Mouse (Mus musculus): Measurements from ENCODE around the gene Ago4. TPM values are rescaled to one million over a fixed set of nuclear protein-coding genes. Genes with fewer than 3 reads are reported as not detected.

Ago4 gene
- 0.23 and 0.37 TPM in 2 replicates for polyA plus RNA-seq (2016; fragmentation: Nextera tagmentation; extraction: Ambion mirVana)

DNA sequence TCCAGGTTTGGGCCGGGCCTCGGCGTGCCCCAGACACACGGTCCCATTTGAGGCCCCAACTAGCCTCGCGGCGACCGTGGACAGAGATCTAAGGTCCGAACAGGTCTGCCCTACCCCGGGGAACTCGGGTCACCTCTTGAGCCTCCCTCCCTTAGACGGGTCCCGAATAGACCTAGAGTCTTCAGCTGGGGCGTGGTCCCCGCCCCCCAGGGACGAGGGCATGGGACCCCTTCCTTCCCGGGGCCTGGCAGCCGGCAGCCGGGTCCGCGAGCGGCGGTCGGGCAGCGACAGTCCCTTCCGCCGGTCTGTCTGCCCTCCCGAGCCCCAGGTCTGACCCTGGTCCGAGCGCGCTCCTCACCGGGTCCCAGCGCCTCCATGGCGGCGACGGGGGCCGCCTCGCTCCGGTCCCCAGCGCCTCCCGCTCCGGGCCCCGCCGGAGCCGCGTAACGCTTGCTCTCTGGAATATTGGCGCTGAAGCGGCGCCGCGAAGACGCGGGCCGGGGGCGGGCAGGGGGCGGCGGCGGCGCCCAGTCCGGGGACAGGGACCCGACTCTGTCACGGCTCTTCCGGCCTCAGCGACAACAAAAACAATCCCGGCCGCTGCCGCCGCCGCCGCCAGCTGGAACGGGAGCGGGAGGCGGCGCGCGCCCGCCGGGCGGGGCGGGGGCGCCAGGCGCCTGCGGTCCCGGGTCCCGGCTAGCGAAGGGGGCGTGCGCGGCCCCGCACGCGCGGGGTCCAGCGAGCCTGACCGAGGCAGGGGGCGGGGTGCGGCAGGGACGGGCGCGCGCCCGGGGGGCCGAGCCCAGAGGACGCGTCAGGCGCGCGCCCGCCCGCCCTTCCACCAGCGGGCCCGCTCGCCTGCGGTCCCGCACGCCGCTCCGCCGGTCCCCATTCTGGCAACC is at the start of gene Ago4:
TSS of gene Ago4 (minus strand) at position 646 of the 902 bp plus-strand sequence.
- Histone ChIP-seq H3K9me3 (replicated peaks) (no peaks in the 10 kb centered on the region), H3K9ac (peak within 1 kb of the TSS; percentile 68), H3K36me3 (no peaks in the 10 kb centered on the region), H3K4me3 (peak within 1 kb of the TSS; percentile 73), H3K27ac (no peak within 1 kb of the TSS), H3K4me2 (peak within 1 kb of the TSS; percentile 90), H3K4me1 (0 out of 2 replicates have a peak, but pooled peaks cover 13% of the 10 kb centered on the region), H3K27me3 (replicated peaks) (peaks cover 57% of the 10 kb centered on the region)
- 1% methylated on average over 80 of the region's 120 CpGs for WGBS (ENCODE audit: insufficient replicate concordance)
- ATAC-seq, result peak; percentile 57; the same call in 1 of the 2 replicates

DNA sequence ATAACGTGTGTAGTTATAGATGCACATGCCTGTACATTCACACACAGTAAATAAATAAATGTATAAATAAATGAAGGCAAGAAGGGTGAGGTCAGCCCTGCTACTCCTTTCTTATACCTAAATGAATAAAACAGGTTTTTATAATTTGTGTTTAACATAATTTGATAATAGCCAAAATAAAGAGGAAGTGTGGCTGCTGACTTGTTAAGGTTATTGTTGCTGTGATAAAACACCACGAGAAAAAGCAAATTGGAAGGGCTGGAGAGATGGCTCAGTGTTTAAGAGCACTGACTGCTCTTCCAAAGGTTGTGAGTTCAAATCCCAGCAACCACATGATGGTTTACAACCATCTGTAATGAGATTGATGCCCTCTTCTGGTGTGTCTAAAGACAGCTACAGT is 45.8 kb upstream of the Ago4 start:
- ATAC-seq, result no peak
- Histone ChIP-seq H3K27me3 (replicated peaks) (no peaks in the 10 kb centered on the region), H3K4me2 (no peak overlapping the region), H3K9ac (no peak overlapping the region), H3K9me3 (replicated peaks) (0 out of 2 replicates have a peak, but pooled peaks cover 6% of the 10 kb centered on the region), H3K4me3 (no peak overlapping the region), H3K4me1 (no peaks in the 10 kb centered on the region), H3K27ac (no peak overlapping the region), H3K36me3 (peaks cover 100% of the 10 kb centered on the region)
- WGBS (ENCODE audit: insufficient replicate concordance), result 80% methylated on average over 2 of the region's 2 CpGs

GRCm38 (mm10) chr4:126577920-126578319 is 44.6 kb upstream of the Ago4 start:
- Histone ChIP-seq H3K27ac (no peak overlapping the region), H3K9ac (no peak overlapping the region), H3K9me3 (replicated peaks) (0 out of 2 replicates have a peak, but pooled peaks cover 6% of the 10 kb centered on the region), H3K27me3 (replicated peaks) (no peaks in the 10 kb centered on the region), H3K4me1 (no peaks in the 10 kb centered on the region), H3K4me2 (no peak overlapping the region), H3K36me3 (peaks cover 100% of the 10 kb centered on the region), H3K4me3 (no peak overlapping the region)
- WGBS (ENCODE audit: insufficient replicate concordance), result 70% methylated on average over 3 of the region's 3 CpGs
- ATAC-seq, result no peak

- Histone ChIP-seq H3K36me3 (peaks cover 100% of the 10 kb centered on the region), H3K4me2 (no peak overlapping the region), H3K27ac (no peak overlapping the region), H3K4me3 (no peak overlapping the region), H3K9me3 (replicated peaks) (0 out of 2 replicates have a peak, but pooled peaks cover 6% of the 10 kb centered on the region), H3K9ac (no peak overlapping the region), H3K27me3 (replicated peaks) (no peaks in the 10 kb centered on the region), H3K4me1 (no peaks in the 10 kb centered on the region)
- no peak for ATAC-seq
- WGBS (ENCODE audit: insufficient replicate concordance), result 92% methylated on average over 5 of the region's 5 CpGs
These were observed 43.0 kb upstream of the Ago4 start for GRCm38 (mm10) chr4:126576281-126576680.

- Histone ChIP-seq H3K9ac (no peak overlapping the region), H3K9me3 (replicated peaks) (0 out of 2 replicates have a peak, but pooled peaks cover 6% of the 10 kb centered on the region), H3K4me1 (no peaks in the 10 kb centered on the region), H3K4me2 (no peak overlapping the region), H3K27ac (no peak overlapping the region), H3K4me3 (no peak overlapping the region), H3K27me3 (replicated peaks) (no peaks in the 10 kb centered on the region), H3K36me3 (peaks cover 100% of the 10 kb centered on the region)
- no peak for ATAC-seq
- WGBS (ENCODE audit: insufficient replicate concordance), result 92% methylated on average over 3 of the region's 3 CpGs
These were observed 36.5 kb upstream of the Ago4 start for GRCm38 (mm10) chr4:126569783-126570182.

- 0 out of 2 replicates have a peak, but pooled peaks cover 6% of the 10 kb centered on the region for H3K4me1 ChIP-seq
- peaks cover 100% of the 10 kb centered on the region for H3K36me3 ChIP-seq
- H3K4me2 ChIP-seq, result no peak overlapping the region
- ATAC-seq, result no peak
- no peaks in the 10 kb centered on the region for H3K27me3 ChIP-seq (replicated peaks)
- WGBS (ENCODE audit: insufficient replicate concordance), result 94% methylated on average over 4 of the region's 4 CpGs
- H3K9me3 ChIP-seq (replicated peaks), result no peaks in the 10 kb centered on the region
- H3K27ac ChIP-seq, result no peak overlapping the region
- H3K9ac ChIP-seq, result no peak overlapping the region
- H3K4me3 ChIP-seq, result no peak overlapping the region
These were observed 34.0 kb upstream of the Ago4 start for GRCm38 (mm10) chr4:126567243-126567642.

DNA sequence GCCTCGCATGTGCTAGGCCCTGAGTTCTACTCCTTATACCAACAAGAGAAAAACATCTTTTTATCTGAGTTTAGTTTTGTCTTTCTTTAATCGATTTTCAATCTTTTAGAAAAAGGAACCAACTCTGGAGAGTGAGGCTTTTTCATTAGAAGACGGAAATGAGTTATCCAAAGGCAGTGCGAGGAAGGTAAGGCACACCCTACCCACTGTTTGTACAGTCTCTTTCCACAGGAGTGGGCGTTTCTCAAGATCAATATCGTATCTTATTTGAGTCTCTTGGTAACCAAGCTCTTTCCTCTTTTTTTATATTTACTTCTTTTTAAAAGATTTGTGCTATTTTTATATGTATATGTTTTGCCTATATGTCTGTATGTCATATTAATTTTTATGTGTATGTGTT is 30.5 kb upstream of the Ago4 start:
- Histone ChIP-seq H3K9me3 (replicated peaks) (no peaks in the 10 kb centered on the region), H3K9ac (no peak overlapping the region), H3K36me3 (peaks cover 94% of the 10 kb centered on the region), H3K4me3 (no peak overlapping the region), H3K27me3 (replicated peaks) (no peaks in the 10 kb centered on the region), H3K27ac (no peak overlapping the region), H3K4me2 (no peak overlapping the region), H3K4me1 (peaks cover 16% of the 10 kb centered on the region)
- no peak for ATAC-seq
- 85% methylated on average over 6 of the region's 6 CpGs for WGBS (ENCODE audit: insufficient replicate concordance)

DNA sequence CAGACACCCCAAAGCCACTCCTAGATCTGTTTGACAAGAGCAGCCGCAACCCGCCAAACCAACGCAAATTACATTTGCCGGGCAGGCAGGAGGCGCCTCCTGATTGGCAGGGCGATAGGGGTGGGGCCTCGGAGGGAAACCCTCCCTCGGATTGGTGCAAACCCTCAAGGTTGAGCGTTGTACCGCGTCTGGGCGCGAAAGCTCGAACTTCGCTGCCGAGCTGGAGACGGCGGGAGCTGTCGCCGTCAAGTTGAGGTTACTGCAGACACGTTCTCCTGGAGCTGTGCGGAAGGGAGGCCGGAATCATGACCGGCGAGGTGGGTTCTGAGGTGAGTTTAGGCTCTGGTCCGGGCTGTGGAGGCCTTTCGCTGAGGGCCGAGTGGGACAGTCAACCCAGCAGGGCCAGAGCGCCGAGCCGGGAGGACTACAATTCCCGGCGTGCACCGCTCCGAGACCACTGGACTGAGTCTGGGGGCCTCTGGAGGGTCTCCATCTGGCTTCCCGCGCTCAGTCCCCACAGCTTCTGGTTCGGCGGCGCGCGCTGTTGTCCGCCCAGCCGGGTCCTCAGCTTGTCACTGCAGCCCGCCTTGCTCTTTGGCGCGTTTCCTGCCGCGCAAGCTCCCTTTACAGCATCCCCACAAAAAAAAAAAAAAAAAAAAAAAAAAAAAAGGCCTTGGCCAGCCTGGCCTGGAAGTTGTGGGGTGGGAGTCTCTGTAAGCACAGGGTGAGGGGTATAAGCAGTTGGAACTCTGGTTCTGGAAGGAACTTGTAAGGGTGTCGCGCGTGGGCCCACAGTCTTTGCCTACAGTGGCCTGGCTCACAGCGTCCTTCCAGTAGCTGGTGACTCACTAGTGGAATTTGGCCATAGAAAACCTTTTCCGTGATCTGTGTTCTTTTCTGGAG is 23.8 kb upstream of the Ago4 start, which contains the start of gene Clspn:
TSS of gene Clspn (plus strand) at position 127 of the 903 bp plus-strand sequence.
- peak within 1 kb of the TSS; percentile 79 for H3K27ac ChIP-seq
- H3K4me1 ChIP-seq, result peaks cover 31% of the 10 kb centered on the region
- H3K4me3 ChIP-seq, result peak within 1 kb of the TSS; percentile 87
- 1% methylated on average over 54 of the region's 54 CpGs for WGBS (ENCODE audit: insufficient replicate concordance)
- H3K4me2 ChIP-seq, result peak within 1 kb of the TSS; percentile 75
- ATAC-seq, result peak; percentile 98
- peak within 1 kb of the TSS; percentile 87 for H3K9ac ChIP-seq
- no peaks in the 10 kb centered on the region for H3K27me3 ChIP-seq (replicated peaks)
- peaks cover 33% of the 10 kb centered on the region for H3K36me3 ChIP-seq
- H3K9me3 ChIP-seq (replicated peaks), result no peaks in the 10 kb centered on the region

- WGBS (ENCODE audit: insufficient replicate concordance), result 32% methylated on average over 3 of the region's 3 CpGs
- Histone ChIP-seq H3K27ac (no peak overlapping the region), H3K9ac (no peak overlapping the region), H3K4me1 (peaks cover 25% of the 10 kb centered on the region), H3K9me3 (replicated peaks) (no peaks in the 10 kb centered on the region), H3K27me3 (replicated peaks) (0 out of 2 replicates have a peak, but pooled peaks cover 5% of the 10 kb centered on the region), H3K4me2 (no peak overlapping the region), H3K4me3 (no peak overlapping the region), H3K36me3 (peaks cover 10% of the 10 kb centered on the region)
- ATAC-seq, result no peak
These were observed 21.2 kb upstream of the Ago4 start for GRCm38 (mm10) chr4:126554462-126554861.

GRCm38 (mm10) chr4:126553685-126554084 is 20.4 kb upstream of the Ago4 start:
- Histone ChIP-seq H3K4me3 (no peak overlapping the region), H3K9me3 (replicated peaks) (no peaks in the 10 kb centered on the region), H3K9ac (no peak overlapping the region), H3K4me1 (peaks cover 20% of the 10 kb centered on the region), H3K36me3 (peaks cover 5% of the 10 kb centered on the region), H3K27ac (no peak overlapping the region), H3K27me3 (replicated peaks) (0 out of 2 replicates have a peak, but pooled peaks cover 5% of the 10 kb centered on the region), H3K4me2 (no peak overlapping the region)
- ATAC-seq, result no peak
- 66% methylated on average over 1 of the region's 1 CpGs for WGBS (ENCODE audit: insufficient replicate concordance)

- Histone ChIP-seq H3K27me3 (replicated peaks) (0 out of 2 replicates have a peak, but pooled peaks cover 5% of the 10 kb centered on the region), H3K36me3 (no peaks in the 10 kb centered on the region), H3K4me2 (no peak overlapping the region), H3K9ac (no peak overlapping the region), H3K27ac (no peak overlapping the region), H3K4me1 (peaks cover 14% of the 10 kb centered on the region), H3K4me3 (no peak overlapping the region), H3K9me3 (replicated peaks) (no peaks in the 10 kb centered on the region)
- 54% methylated on average over 8 of the region's 8 CpGs for WGBS (ENCODE audit: insufficient replicate concordance)
- no peak for ATAC-seq
These were observed 19.8 kb upstream of the Ago4 start for GRCm38 (mm10) chr4:126553105-126553504.

Measured in liver, embryonic 12.5 days (tissue).